Mouse (Mus musculus) hematopoietic stem cell, adult 5-6 weeks (primary cell): ENCODE data around the gene Olfr1420. TPM values are rescaled to one million over a fixed set of nuclear protein-coding genes. Genes with fewer than 3 reads are reported as not detected.
"Not testable (repeated sequence)": the region's sequence is repeated elsewhere in the genome, so short reads cannot be mapped to it uniquely, and the experiment has no call there.

Source experiments
- ATAC-seq, 2 experiments: fragments of 125-278 bp in 1 of 2; replicated peaks in 1 of 2; 2 replicates each; pipeline ENCODE4 v1.8.0; 2016 to 2017; ENCODE audit warnings: inconsistent platforms in 2 of 2, mild to moderate bottlenecking in 2 of 2, moderate number of reproducible peaks in 2 of 2, low read depth in 1 of 2, moderate TSS enrichment in 1 of 2; ENCODE audit not compliant: low FRiP score in 2 of 2, poor library complexity in 2 of 2, severe bottlenecking in 2 of 2, insufficient read depth in 1 of 2, low TSS enrichment in 1 of 2
- total RNA-seq: library from RNA; stranded (forward); fragments of 172-1452, 232-1000 nt; gene quantifications from 2 replicates; pipeline ENCODE4 v1.2.3, GENCODE M21; 2017

Gene Olfr1420
- total RNA-seq, 1 experiment from 2014 or later = not detected

GRCm38 (mm10) chr19:11928025-11928748 is 41.8 kb downstream of the Olfr1420 start:
- no peak for ATAC-seq

GRCm38 (mm10) chr19:11946460-11946859 is 60.1 kb downstream of the Olfr1420 start:
- not testable (repeated sequence) for ATAC-seq

Other genes with a start within 250 kb of the Olfr1420 start
- 17.6 and 52.5 TPM in 2 replicates for gene Ms4a3, start 245.7 kb upstream of the Olfr1420 start, total RNA-seq
- gene Oosp2, start 226.0 kb upstream of the Olfr1420 start, total RNA-seq = 1.2 TPM in 1 of 2 replicates, not detected in the other
- gene Oosp1, start 195.4 kb upstream of the Olfr1420 start, total RNA-seq = 0.40 and 0.81 TPM in 2 replicates
- not detected in 2 replicates for gene Oosp3, start 189.5 kb upstream of the Olfr1420 start, total RNA-seq
- gene Gif, start 139.0 kb upstream of the Olfr1420 start, total RNA-seq = not detected in 2 replicates
- gene Mrpl16, start 116.2 kb upstream of the Olfr1420 start, total RNA-seq = 60.9 and 76.5 TPM in 2 replicates
- gene Stx3, start 67.2 kb upstream of the Olfr1420 start, total RNA-seq = 13.1 and 14.9 TPM in 2 replicates
- not detected in 2 replicates for gene Olfr1417, start 47.3 kb upstream of the Olfr1420 start, total RNA-seq
- not detected in 2 replicates for gene Olfr1418, start 25.5 kb upstream of the Olfr1420 start, total RNA-seq
- gene Olfr1419, start 11.5 kb upstream of the Olfr1420 start, total RNA-seq = not detected in 2 replicates
- 14.8 and 14.9 TPM in 2 replicates for gene Patl1, start 25.8 kb downstream of the Olfr1420 start, total RNA-seq
- gene Osbp, start 79.4 kb downstream of the Olfr1420 start, total RNA-seq = 35.0 and 39.5 TPM in 2 replicates
- not detected in 2 replicates for gene Olfr1423, start 154.8 kb downstream of the Olfr1420 start, total RNA-seq
- gene Olfr1424, start 176.1 kb downstream of the Olfr1420 start, total RNA-seq = not detected in 2 replicates
- not detected in 2 replicates for gene Olfr1425, start 191.2 kb downstream of the Olfr1420 start, total RNA-seq
- not detected in 2 replicates for gene Olfr1426, start 205.4 kb downstream of the Olfr1420 start, total RNA-seq
- not detected in 2 replicates for gene Olfr1427, start 216.8 kb downstream of the Olfr1420 start, total RNA-seq
- not detected in 2 replicates for gene Olfr1428, start 229.3 kb downstream of the Olfr1420 start, total RNA-seq
- gene Olfr76, start 236.6 kb downstream of the Olfr1420 start, total RNA-seq = not detected in 2 replicates